Mouse (Mus musculus): ENCODE measurements around the gene Mfap3. TPM values are rescaled to one million over a fixed set of nuclear protein-coding genes. Genes with fewer than 3 reads are reported as not detected.

Gene Mfap3
- 11.7 and 14.7 TPM in 2 replicates for polyA plus RNA-seq (2012; rRNA removed)

- DNase-seq (ENCODE audit: low read depth) = no peak
Observed at GRCm38 (mm10) chr11:57518091-57518750, at the start of gene Mfap3, which contains the start of gene Fam114a2. Mfap3 (plus strand) TSS chr11:57518664. Fam114a2 (minus strand) TSS chr11:57518617.

- no peak for DNase-seq (ENCODE audit: low read depth)
Observed at GRCm38 (mm10) chr11:57468706-57469105, 49.8 kb upstream of the Mfap3 start.

DNA sequence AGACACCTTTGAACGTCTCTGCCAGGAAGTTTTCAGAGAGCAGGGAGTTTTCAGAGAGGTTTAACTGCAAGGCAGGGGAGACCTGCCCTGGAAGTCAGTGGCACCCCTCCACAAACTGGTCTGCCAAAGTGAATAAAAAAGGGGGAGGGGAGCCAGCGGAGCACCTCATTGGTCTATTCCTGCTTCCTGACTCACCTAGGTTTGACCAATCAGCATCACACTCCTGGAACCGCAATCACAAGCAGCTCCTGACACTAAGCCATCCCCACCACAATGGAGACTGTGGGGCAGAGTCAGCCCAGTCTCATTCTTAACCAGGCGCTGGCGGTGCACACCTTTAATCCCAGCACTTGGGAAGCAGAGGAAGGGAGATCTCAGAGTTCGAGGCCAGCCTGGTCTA lies 48.4 kb upstream of the Mfap3 start:
- no peak for DNase-seq (ENCODE audit: low read depth)

- DNase-seq (ENCODE audit: low read depth) = no peak
Observed at GRCm38 (mm10) chr11:57470979-57471378, 47.5 kb upstream of the Mfap3 start.

GRCm38 (mm10) chr11:57474296-57474941 lies 44.0 kb upstream of the Mfap3 start:
- DNase-seq (ENCODE audit: low read depth) = no peak

DNA sequence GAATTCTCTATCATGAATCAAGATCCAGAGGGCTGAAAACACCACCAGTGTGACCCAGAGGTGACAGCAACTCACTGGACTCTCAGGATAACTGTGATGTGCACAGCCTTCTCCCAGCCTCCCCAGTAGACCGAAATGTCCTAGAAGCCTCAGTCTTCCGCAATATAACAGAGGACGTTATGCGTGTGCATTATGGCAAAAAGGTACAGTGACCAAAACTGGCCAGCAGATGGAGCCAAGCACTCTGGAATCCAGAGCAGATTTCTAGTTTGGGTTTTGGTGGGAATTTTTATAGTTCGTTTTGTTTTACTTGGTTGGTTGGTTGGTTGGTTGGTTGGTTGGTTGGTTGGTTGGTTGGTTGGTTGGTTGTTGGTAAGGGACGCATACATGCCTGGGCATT lies 43.3 kb upstream of the Mfap3 start:
- no peak for DNase-seq (ENCODE audit: low read depth)

- DNase-seq (ENCODE audit: low read depth) = no peak
Observed at GRCm38 (mm10) chr11:57478077-57478476, 40.4 kb upstream of the Mfap3 start.

- no peak for DNase-seq (ENCODE audit: low read depth)
Observed at GRCm38 (mm10) chr11:57488436-57488835, 30.0 kb upstream of the Mfap3 start.

DNA sequence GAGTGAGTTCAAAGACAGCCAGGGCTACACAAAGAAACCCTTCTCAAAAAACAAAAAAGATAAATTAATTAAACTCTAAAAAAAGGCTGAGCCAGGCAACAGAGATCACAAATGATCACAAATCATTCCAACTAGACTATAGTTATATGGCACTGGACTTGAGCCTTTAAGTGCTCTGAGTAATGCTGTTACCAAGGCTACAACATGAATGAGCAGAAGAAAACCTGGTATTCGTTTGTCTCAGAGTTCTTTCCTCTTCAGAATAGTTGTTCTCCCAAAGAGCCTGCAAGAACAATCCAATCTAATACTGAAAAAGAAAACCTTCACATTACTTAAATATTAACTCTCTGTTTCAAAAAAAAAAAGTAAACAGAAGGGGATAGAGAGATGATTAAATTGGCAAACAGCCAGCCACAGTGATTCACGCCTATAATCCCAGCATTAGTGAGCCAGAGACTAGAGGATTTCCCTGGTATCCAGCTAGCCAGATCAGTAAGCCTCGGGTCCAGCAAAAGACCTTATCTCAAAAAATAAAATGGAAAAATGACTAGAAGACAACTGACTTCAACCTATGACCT lies 21.9 kb upstream of the Mfap3 start:
- no peak for DNase-seq (ENCODE audit: low read depth)

- no peak for DNase-seq (ENCODE audit: low read depth)
Observed at GRCm38 (mm10) chr11:57497701-57498100, 20.8 kb upstream of the Mfap3 start.

DNA sequence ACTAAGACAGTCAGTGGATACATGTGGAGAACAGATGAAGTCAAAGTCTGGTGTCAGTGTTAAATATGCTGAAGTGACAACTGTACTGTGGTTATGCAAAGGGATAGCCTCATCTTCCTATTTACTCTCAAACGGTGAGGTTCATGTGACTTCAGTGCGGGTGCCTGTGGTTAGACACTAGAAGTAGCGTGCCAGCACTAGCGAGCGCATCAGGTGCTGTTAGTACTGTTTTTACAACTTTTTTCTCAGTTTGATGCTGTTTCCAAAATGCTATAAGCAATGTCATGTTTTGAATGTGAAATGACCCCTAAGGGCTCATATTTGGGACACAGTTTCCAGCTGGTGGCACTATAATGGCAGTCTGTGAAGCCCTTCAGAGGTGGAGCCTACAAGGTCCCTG lies 20.2 kb upstream of the Mfap3 start:
- DNase-seq (ENCODE audit: low read depth) = no peak

- no peak for DNase-seq (ENCODE audit: low read depth)
Observed at GRCm38 (mm10) chr11:57503155-57503554, 15.3 kb upstream of the Mfap3 start.

DNA sequence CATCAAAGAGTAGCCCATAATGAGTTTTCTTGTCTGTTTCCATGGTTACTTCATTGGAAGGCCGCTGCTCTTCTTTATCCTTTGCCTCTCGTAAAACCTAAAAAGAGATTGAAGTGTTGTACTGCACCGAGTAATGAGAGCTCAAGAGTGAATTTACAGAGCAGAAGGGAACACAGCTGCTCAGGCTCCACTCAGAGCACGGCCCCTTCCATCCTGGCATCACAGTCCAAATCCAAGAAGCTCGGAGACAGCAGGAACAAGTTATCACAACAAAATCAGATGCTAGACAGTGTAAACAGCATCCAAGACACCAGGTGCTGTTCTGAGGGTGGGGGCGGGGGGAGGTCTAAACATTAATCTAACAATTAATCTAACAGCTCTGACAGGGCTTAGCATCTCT lies 11.6 kb upstream of the Mfap3 start:
- no peak for DNase-seq (ENCODE audit: low read depth)

DNA sequence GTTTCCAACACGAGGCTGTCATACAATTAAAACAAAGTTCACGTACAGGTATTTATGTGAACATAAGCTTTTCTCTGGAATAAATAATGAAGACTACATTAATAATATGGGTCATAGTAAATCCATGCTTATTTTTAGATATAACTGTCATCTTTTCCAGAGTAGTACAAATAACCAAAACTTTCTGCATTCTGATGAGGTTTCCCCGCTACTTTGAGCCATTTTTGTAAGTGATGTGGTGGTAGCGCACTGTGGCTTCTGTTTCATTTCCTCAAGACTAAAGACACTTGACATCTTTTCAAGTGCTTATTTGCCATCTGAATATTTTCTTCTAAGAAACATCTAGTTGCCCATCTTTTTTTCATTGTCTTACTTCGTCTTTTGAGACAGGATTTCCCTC lies 3.2 kb upstream of the Mfap3 start:
- no peak for DNase-seq (ENCODE audit: low read depth)

DNA sequence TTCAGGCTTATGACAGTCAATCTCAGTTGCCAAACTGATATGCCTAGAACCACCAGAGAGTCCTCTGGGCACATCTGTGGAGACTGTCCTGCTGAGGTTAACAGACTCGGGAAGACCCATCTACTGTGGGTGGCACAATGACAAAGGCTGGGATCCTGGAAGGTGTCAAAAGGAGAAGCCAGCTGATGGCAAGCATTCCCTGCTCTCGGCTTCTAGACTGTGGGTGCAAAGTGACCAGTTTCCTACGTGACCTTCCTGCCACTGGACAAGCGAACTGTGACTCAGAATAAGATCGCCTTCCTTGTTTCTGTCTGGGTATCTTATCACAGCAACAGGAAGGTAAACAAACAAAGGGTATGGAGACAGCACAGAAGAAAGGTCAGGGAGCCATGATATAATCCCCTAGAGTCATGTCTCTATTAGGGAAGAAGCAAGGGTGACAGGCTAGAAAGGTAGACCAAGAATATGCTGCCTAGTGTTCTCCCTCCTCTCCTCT lies 1.5 kb upstream of the Mfap3 start:
- DNase-seq (ENCODE audit: low read depth) = no peak

- DNase-seq (ENCODE audit: low read depth) = no peak
Observed at GRCm38 (mm10) chr11:57518751-57519148, 286 bp downstream of the Mfap3 start.

- DNase-seq (ENCODE audit: low read depth) = no peak
Observed at GRCm38 (mm10) chr11:57519304-57519703, 840 bp downstream of the Mfap3 start.

GRCm38 (mm10) chr11:57521206-57521605 lies 2.7 kb downstream of the Mfap3 start:
- no peak for DNase-seq (ENCODE audit: low read depth)

DNA sequence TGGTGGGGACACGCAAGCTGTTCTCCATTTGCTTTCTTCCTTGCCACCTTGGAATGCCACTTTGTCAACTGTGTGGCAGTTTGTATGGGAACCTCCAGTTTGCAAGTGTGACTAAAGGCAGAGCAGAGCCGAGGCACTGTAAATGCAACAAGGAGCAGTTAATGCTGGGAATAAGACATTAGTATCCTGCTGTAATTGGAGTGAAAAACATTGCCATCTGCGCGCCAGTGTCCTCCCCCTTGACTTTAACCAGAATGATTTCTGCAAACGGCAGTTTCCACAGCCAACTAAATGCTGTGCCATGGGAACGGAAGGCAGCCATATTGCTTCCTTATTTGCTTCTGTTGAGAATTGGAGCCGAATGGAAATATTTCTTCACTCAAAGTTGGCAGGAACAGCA lies 3.6 kb downstream of the Mfap3 start:
- DNase-seq (ENCODE audit: low read depth) = no peak

DNA sequence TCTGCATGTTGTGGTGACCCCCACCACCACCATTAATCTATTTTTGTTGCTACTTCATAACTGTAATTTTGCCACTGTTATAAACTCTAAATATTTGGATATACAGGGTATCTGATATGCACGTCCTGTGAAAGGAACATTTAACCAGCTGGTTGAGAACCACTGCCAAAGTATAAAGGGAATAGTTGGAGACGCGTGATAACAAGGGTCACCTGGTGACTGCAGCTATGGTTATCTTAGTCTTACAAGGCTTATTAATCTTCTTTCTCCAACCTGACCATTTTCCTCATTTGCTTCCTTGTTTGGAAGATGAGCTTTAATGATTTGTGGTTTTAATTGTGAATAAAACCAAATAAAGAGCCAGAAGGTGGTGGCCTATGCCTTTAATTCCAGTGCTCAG lies 5.0 kb downstream of the Mfap3 start:
- DNase-seq (ENCODE audit: low read depth) = no peak

DNA sequence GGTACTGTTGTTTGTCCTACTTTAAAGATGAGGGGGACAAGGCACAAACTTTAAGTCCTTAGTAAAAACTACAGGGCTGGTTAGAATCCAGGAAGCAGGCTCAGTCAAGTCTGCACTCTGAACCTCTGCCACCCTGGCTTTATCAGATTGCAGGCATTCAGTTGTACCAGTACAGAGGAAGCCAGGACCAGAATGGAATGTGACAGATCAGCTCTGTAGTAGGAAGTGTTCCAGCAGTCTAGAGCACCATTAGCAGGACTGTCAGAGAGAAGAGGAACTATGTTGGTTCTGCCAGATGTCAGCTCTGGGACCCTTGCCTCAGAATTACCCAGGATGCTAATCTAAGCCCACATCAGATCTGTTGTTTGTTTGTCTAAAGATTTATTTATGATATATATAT lies 6.1 kb downstream of the Mfap3 start:
- no peak for DNase-seq (ENCODE audit: low read depth)

DNA sequence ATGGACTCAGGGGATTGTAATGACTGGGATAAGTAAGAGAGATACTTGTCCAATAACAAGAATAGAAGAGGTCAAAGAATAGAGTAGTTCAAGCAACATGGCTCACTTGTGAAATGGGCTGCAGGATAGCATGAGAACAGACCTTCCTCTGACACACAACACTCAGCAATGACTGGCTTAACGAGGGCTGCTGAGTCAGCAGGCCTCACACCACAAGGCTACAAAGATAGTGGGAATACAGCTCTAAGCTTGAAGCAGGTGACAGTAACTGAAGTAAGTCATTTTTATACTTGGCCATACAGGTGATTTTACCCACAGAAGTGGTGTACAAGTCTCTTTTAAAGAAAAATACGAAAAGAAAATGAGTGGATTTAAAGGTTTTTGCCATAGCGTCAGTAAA lies 7.4 kb downstream of the Mfap3 start:
- no peak for DNase-seq (ENCODE audit: low read depth)

DNA sequence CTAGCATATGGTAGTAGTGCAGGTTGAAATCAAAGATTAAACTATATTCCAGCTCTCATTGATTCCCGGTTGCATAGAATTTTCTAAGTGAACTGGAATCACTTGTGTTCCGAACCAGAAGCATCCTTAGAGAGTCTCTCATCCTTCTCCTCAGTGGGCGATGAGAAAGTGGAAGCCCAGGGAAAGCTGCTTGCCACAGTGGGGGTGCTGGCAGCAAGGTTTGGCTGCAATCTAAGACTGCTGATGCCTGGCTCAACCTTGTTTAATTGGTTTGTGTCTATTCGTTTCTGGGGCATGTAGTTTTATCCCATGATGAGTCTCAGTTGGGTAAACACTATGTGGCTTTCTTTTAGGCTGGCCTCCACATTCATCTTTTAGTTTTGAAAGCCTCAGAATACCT lies 9.0 kb downstream of the Mfap3 start:
- no peak for DNase-seq (ENCODE audit: low read depth)
